Mouse (Mus musculus) stomach, postnatal 0 days (tissue): ENCODE results near the gene Got2.

Experiments
- CTCF ChIP-seq: IDR thresholded peaks from 2 replicates; pipeline ENCODE4 v1.5.1; 2016; ENCODE audit warnings: antibody characterized with exemption, low read depth, mild to moderate bottlenecking, moderate library complexity
- EP300 ChIP-seq: optimal IDR thresholded peaks from 2 replicates; pipeline ENCODE3; 2016; ENCODE audit warnings: antibody characterized with exemption

DNA sequence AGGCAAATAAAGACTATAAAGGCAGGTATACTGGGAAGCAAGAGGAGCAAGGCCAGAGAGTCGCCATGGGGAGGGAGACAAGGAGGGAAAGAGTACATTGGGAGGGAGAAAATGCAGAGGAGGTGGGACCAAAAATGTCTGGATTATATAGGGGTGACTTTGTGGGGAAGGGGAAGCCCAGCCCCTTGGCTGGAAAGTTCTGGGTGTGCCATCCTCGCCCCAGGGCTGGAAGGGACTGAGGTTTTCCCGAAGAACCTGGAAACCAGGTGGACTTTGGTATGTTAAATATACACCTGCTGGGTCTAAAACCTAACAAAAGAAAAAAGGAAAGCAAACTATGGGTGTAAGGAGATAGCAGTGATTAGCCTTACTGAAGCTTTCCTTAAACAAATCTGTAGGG, 58.2 kb downstream of the Got2 start:
- TF ChIP-seq CTCF (no peak), EP300 (no peak)
